Mouse (Mus musculus) adrenal gland, postnatal 10 days (tissue): ENCODE measurements around the gene Vamp5. TPM values are rescaled to one million over a fixed set of nuclear protein-coding genes. Genes with fewer than 3 reads are reported as not detected.
A peak's percentile ranks its signal among the peaks of the same experiment; 100 is the strongest.

Source experiments
- DNase-seq: peaks from one replicate; pipeline ENCODE4 v3.0.0; 2021; ENCODE audit warnings: mixed read lengths
- long read RNA-seq, 2 experiments: library from polyadenylated mRNA; stranded (forward); transcript quantifications; one replicate each; pipeline ENCODE4 v2.0.0; 2021
- total RNA-seq, 2 experiments: library from RNA; stranded (reverse); gene quantifications; 2 replicates each; pipeline ENCODE4 v1.2.3; 2021

The Vamp5 gene
- total RNA-seq, result 10 to 100 TPM; 25.2 to 46.6 TPM
- long read RNA-seq, experiment 1, transcript Vamp5-203 (2 exons, 2,619 nt), result minor isoform, 6 of 43 reads
- long read RNA-seq, experiment 1, transcript Vamp5-202 (3 exons, 623 nt), result major isoform, 35 of 43 reads
- long read RNA-seq, experiment 1, partial matches to known transcripts, result 0 of 43 reads
- long read RNA-seq, experiment 1, other reads (novel, unspliced or antisense), result 2 of 43 reads
- long read RNA-seq, experiment 2, transcript Vamp5-202 (3 exons, 623 nt), result major isoform, 15 of 22 reads
- long read RNA-seq, experiment 2, partial matches to known transcripts, result 1 of 22 reads
- long read RNA-seq, experiment 2, other reads (novel, unspliced or antisense), result 4 of 22 reads

GRCm38 (mm10) chr6:72380131-72380770 lies at the start of gene Vamp5:
TSS of gene Vamp5 (minus strand) at chr6:72380468.
- peak; percentile 91 for DNase-seq

GRCm38 (mm10) chr6:72429061-72429842 lies 49.0 kb upstream of the Vamp5 start:
- no peak for DNase-seq

GRCm38 (mm10) chr6:72428036-72428435 lies 47.8 kb upstream of the Vamp5 start:
- DNase-seq, result peak; percentile 87

DNA sequence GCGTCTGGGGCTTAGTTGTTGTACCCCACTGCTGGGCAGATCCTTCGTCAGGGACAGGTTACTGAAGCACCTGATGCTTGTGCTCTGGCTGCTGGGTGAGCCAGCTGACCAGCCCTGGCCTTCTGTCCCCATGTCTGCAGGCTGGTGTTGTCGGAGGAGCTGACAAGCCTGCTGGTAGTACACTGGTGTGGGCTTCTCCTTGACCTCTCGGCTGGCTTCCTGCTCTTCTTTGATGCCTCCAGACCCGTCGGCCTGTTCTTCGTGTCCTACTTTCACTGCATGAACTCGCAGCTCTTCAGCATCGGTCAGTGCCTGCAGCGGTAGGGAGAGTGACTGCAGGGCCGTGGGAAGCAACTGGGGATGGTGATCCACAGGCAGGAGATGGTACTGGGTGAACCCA lies 45.4 kb upstream of the Vamp5 start:
- DNase-seq, result no peak

DNA sequence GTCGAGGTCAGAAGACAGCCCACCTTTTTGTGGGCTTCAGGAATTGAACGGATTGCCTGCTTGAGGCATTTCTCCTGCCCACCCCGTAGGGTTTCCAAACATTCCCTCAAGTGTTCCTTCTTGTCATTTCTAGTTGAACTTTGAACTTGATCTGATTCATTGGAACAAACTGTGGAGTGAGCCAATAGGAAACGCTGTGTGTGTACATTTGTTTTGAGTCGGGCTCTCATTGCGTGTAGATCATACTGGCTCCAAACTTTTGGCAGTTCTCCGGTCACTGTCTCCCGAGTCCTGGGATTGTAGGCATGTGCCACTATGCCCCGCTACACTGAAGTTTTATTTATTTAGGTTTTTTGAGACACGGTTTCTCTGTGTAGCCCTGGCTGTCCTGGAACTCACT lies 40.6 kb upstream of the Vamp5 start:
- no peak for DNase-seq

DNA sequence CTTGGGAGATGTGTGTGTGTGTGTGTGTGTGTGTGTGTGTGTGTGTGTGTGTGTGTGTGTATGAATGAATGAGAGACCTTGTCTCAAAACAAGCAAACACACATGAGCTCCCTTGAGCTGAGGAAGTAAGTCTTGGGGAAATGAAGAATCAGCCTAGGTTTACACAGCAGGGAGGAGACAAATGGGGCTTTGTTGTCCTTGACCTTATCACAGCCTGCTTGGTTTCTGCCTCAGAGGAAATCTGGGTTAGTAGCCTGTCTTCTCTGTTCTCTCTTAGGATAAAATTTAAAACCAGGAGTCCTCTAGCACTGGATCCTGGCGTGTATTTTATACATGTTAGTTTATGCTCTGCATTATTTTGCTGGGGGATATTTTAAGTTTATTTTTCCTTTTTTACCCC lies 39.5 kb upstream of the Vamp5 start:
- no peak for DNase-seq

DNA sequence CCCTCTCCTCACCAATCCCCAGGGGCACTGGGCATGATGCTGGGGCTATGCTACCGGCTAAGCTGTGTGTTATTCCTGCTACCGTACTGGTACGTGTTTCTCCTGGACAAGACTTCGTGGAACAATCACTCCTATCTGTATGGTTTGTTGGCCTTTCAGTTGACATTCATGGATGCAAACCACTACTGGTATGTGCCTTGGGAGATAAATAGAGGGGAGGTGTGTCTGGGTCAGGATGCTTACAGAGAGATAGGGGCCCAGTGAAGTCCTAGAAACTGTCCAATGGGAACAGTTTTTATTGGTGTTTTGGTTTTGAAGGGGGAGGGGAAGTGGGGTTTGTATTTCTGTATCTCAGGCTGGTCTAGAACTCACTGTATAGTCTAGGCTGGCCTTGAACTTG lies 38.0 kb upstream of the Vamp5 start:
- no peak for DNase-seq

DNA sequence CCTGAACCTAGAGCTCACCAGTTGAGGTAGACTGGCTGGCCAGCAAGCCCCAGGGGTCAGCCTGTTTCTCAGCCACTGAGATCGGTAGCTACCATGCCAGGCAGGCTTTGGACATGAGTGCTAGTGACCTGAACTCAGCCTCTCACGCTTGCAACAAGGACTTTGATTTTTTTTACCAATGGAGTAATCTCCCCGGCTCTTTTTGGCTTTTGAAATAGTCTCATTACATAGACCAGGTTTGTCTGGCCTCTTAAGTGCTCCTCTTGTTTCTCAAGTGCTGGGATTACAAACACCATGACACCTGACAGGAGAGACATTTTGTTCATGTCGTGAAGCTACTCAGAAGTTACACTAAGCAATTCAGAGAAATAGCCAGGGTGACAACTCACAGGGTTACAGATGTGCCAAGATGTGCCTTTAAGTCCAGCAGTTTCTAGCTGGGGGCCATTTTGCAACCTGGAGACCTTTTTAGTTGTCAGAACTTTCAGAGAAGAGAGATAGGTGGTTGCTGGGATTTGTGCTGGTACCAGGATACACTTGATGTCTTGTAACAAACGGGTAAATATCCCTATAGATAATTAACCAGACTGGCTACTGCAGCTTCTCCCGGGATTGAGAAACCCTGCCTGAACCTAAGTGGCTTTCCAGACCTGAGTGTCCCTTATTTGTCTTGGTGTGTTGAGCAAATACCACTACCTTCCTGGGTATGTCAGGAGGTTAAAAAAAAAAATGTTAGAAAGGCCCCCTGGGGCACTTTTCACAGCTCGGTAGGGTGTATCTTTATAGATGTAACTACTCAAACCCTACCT lies 35.9 kb upstream of the Vamp5 start:
- no peak for DNase-seq

- no peak for DNase-seq
Measured at GRCm38 (mm10) chr6:72415181-72415580, 34.9 kb upstream of the Vamp5 start.

DNA sequence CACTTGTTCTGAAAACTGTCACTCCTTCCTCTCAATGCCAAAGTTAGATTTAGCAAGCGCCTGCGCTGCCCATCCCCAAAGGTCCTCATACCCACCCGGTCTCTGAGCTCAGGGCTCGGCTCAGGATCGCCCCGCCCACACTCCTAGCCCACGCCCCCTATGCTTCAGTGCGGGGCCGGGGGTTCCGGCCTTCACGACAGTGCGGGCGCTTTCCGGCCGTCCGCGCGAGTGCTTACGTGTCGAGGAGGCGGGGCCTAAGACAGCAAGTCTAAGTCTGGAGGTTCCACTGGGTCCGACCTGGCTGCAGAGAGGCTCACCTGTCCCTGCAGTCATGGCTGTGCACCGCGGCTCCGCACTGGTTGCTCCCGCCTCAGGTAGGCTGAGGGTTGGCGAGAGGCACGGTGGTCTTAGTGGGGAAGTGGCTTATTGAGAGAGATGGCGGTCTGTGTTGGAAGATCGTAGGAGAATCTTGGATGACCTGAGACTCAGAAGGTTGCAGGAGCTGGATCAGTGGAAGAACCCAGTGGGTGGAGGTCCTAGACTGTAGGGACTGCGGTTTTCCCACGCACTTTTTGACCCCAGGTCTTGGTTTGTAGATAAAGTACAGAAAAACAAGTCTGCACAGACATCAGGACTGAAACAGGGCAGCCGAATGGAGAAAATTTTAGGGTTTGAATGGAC lies 33.9 kb upstream of the Vamp5 start, which contains the start of gene Ggcx:
Gene Ggcx (plus strand): TSS at position 233 of the 681 bp plus-strand sequence.
- peak; percentile 97 for DNase-seq

DNA sequence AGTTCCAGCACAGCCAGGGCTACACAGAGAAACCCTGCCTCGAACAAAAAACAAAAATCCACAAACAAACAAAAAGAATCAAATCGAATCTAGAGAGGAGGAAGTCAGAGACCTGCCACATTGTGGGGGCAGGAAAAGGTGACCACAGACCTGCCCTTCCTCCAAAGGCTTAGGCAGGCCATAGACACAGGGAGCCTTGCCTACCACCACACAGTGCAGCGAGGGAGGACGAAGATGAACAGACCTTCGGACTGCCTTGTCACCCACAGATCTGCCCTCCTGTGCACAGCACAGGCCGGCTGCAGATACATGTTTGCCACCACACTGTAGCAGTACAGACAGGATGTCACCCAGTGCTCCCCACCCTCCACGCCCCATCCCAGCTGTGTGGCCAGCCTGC lies 30.2 kb upstream of the Vamp5 start:
- DNase-seq, result no peak

DNA sequence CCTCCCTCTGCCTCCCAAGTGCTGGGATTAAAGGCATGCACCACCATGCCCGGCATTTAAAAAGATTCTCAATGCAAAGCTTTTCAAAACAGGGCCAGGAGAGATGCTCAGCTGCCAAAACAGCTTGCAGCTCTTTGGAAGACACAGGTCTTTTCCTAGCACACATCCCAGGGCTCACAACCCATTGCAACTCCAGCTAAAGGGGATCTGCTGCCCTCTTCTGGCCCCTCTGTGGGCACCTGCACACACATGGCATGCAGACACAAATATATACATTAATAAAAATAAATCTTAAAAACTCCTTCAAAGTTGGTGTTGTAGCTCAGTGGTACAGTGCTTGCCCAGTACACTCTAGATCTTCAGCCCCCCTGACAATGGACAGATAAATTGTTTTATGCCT lies 29.7 kb upstream of the Vamp5 start:
- no peak for DNase-seq

- DNase-seq, result peak; percentile 79
Measured at GRCm38 (mm10) chr6:72409567-72409966, 29.3 kb upstream of the Vamp5 start.

GRCm38 (mm10) chr6:72407119-72407518 lies 26.9 kb upstream of the Vamp5 start:
- DNase-seq, result peak; percentile 92

DNA sequence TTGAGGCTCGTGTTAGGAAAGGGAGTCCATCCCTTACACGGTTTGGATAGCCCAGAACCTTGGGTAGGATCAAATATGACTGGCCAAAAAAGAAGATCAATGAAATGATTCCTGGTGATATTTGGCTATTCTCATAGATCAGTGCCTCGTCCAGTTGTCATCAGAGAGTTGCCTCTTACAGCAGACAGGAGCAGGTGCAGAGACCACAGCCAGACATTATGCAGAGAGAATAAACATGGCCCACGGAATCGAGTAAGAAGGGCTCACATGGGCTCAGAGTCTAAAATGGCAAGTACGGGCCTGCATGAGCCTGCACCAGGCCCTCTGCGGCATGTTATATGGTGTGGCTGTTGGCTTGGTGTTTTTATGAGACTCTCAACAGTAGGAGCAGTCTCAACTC lies 25.1 kb upstream of the Vamp5 start:
- no peak for DNase-seq

- DNase-seq, result peak; percentile 85
Measured at GRCm38 (mm10) chr6:72401875-72402274, 21.6 kb upstream of the Vamp5 start.

DNA sequence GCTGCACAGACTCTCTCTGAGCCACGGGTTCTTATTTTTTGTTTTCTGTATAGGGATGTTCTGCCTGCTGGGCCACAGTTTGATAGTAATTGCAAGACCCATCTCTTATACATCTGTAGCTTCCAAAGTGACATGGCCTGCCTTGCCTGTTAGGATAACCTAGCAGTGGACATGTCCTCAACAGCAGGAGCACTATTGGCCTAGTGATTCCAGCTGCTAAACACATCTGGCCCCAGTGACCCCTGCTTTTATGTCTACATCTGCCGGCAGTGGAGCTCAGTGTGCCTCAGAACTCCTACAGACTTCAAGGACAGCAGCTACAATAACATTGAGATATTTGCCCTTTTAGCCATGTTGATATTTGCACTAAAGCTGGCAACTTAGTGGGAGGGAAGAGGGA lies 19.7 kb upstream of the Vamp5 start:
- no peak for DNase-seq

- no peak for DNase-seq
Measured at GRCm38 (mm10) chr6:72396837-72397251, 16.6 kb upstream of the Vamp5 start.

DNA sequence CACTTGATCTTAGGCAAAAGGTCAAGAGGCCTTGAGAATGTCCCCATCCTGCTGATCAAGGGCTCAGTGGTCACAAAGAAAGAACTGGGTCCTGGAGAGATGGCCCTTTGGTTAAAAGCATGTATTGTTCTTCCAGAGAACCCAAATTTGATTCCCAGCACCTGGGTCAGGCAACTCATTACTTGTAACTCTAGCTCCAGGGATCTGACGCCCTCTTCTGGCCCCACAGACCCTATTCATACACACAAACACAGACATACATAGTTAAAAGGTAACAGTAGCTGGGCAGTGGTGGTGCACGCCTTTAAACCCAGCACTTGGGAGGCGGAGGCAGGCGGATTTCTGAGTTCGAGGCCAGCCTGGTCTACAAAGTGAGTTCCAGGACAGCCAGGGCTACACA lies 12.1 kb upstream of the Vamp5 start:
- DNase-seq, result no peak

GRCm38 (mm10) chr6:72390795-72391521 lies 10.7 kb upstream of the Vamp5 start:
- DNase-seq, result peak; percentile 79
